Comparison of ENCODE assay signal across 8 mouse cellular contexts in genomic region chr10:61838769-61839168, GRCm38 (mm10). TPM values are rescaled to one million over a fixed set of nuclear protein-coding genes. Genes with fewer than 3 reads are reported as not detected.
DNase-seq lines count a peak whose midpoint lies in the region; ATAC-seq lines count a peak whose summit lies in the region.

No protein-coding gene starts in this region.

- no peaks in the 10 kb centered on the region for H3K36me3 ChIP-seq in hindbrain, embryonic 11.5 days (ENCODE audit: control insufficient read depth, insufficient read depth, low read length)
- H3K36me3 ChIP-seq in midbrain, embryonic 13.5 days: no peaks in the 10 kb centered on the region

- no peaks in the 10 kb centered on the region for H3K4me1 ChIP-seq in hindbrain, embryonic 11.5 days (replicated peaks; ENCODE audit: control insufficient read depth, insufficient read depth, low read length)
- peaks cover 5% of the 10 kb centered on the region; the same call in 1 of the 2 replicates for H3K4me1 ChIP-seq in midbrain, embryonic 13.5 days (replicated peaks)

- H3K27ac ChIP-seq in hindbrain, embryonic 11.5 days (ENCODE audit: low read depth, low read length): no peak overlapping the region
- H3K27ac ChIP-seq in midbrain, embryonic 13.5 days: no peak overlapping the region

- peak; percentile 34 to 54 for DNase-seq in left cerebral cortex, adult 18-20 months (ENCODE audit: low spot score in 2 of 2)
- no peak for DNase-seq in left cerebral cortex, postnatal 10 days (ENCODE audit: extremely low spot score in 1 of 2, low spot score in 2 of 2)
- peak; percentile 74 for DNase-seq in adrenal gland, postnatal 14 days
- DNase-seq in embryo, embryonic 9.5 days (ENCODE audit: extremely low spot score): peak; percentile 80
- peak; percentile 84 for DNase-seq in hindbrain, embryonic 11.5 days (ENCODE audit: low spot score)
- peak; percentile 23 to 29 for DNase-seq in layer of hippocampus, postnatal 36 days
- peak; percentile 63 for DNase-seq in thymus, postnatal 0 days (ENCODE audit: low spot score)

- no peak overlapping the region for H3K9ac ChIP-seq in hindbrain, embryonic 11.5 days (ENCODE audit: low read depth, low read length)
- no peak overlapping the region for H3K9ac ChIP-seq in midbrain, embryonic 13.5 days (replicated peaks)

- 2% methylated on average over 6 of the region's 6 CpGs for WGBS in hindbrain, embryonic 11.5 days
- 0% methylated on average over 6 of the region's 6 CpGs for WGBS in midbrain, embryonic 13.5 days

- ATAC-seq in hindbrain, embryonic 11.5 days (ENCODE audit: low FRiP score): no peak
- ATAC-seq in midbrain, embryonic 13.5 days: peak; percentile 57

- no peaks in the 10 kb centered on the region for H3K9me3 ChIP-seq in hindbrain, embryonic 11.5 days (ENCODE audit: control insufficient read depth, low read length)
- no peaks in the 10 kb centered on the region for H3K9me3 ChIP-seq in midbrain, embryonic 13.5 days

- intact Hi-C loops in left cerebral cortex, postnatal 10 days (cut with DNase I): loop anchor here (5.0 kb wide), 2 partner anchors 264 to 344 kb away; no protein-coding TSS in a partner anchor

- H3K27me3 ChIP-seq in hindbrain, embryonic 11.5 days (ENCODE audit: control insufficient read depth, insufficient read depth, low read length): no peaks in the 10 kb centered on the region
- no peaks in the 10 kb centered on the region for H3K27me3 ChIP-seq in midbrain, embryonic 13.5 days

- no peak overlapping the region for H3K4me3 ChIP-seq in hindbrain, embryonic 11.5 days (ENCODE audit: low read depth, low read length)
- H3K4me3 ChIP-seq in midbrain, embryonic 13.5 days (replicated peaks): no peak overlapping the region

- H3K4me2 ChIP-seq in hindbrain, embryonic 11.5 days (replicated peaks; ENCODE audit: low read depth, low read length): no peak overlapping the region
- H3K4me2 ChIP-seq in midbrain, embryonic 13.5 days (replicated peaks): no peak overlapping the region

RNA-seq across cellular contexts. Expression of gene H2afy2, which starts 54.8 kb away (rescaled TPM):
- total RNA-seq in left cerebral cortex, adult 18-20 months (2021): 10 to 100 TPM; 19.1 to 21.0 TPM
- total RNA-seq in left cerebral cortex, postnatal 10 days (2021): 10 to 100 TPM; 59.3 to 59.5 TPM
- total RNA-seq in adrenal gland, postnatal 14 days (2021): 12.9 and 13.7 TPM in 2 replicates
- 235 and 259 TPM in 2 replicates for polyA plus RNA-seq in hindbrain, embryonic 11.5 days (2014; fragmentation: Nextera tagmentation; extraction: Ambion mirVana)
- total RNA-seq in layer of hippocampus, postnatal 36 days (2021): 10 to 100 TPM; 13.7 to 14.5 TPM
- 350 and 366 TPM in 2 replicates for polyA plus RNA-seq in midbrain, embryonic 13.5 days (2015; fragmentation: Nextera tagmentation; extraction: Ambion mirVana)
- 21.0 and 27.2 TPM in 2 replicates for polyA plus RNA-seq in thymus, postnatal 0 days (2015; fragmentation: Nextera tagmentation; extraction: Ambion mirVana)

Comparison
In these comparisons a context has a peak if more than half of its experiments do, and no peak if none do; other contexts are left out.
1. DNase-seq: peak in left cerebral cortex, adult 18-20 months (2 of 2), adrenal gland, postnatal 14 days (single experiment), embryo, embryonic 9.5 days (single experiment), hindbrain, embryonic 11.5 days (single experiment), layer of hippocampus, postnatal 36 days (2 of 2) and thymus, postnatal 0 days (single experiment); none in left cerebral cortex, postnatal 10 days (0 of 2).